Mouse (Mus musculus) intestine, embryonic 16.5 days (tissue): ENCODE data around the gene Folr2. TPM values are rescaled to one million over a fixed set of nuclear protein-coding genes. Genes with fewer than 3 reads are reported as not detected.

Source experiments
- ATAC-seq: fragments of 200-750 bp; cut with Nextera tagmentation; 2 replicates; pipeline ENCODE4 v1.8.0; 2017; ENCODE audit warnings: moderate TSS enrichment, moderate library complexity
- H3K27ac ChIP-seq: fragments of 300-500 bp; sonication (generic); 2 replicates; pipeline ENCODE4 v1.5.1; 2014; ENCODE audit warnings: mild to moderate bottlenecking, low read length
- H3K27me3 ChIP-seq: fragments of 300-500 bp; sonication (generic); replicated peaks from 2 replicates; pipeline ENCODE4 v1.6.1; 2014; ENCODE audit warnings: low read length, control low read depth, mixed read lengths; ENCODE audit not compliant: control insufficient read depth, insufficient read depth
- H3K36me3 ChIP-seq: fragments of 300-500 bp; sonication (generic); 2 replicates; pipeline ENCODE4 v1.6.1; 2014; ENCODE audit warnings: low read length, control low read depth; ENCODE audit not compliant: control insufficient read depth, insufficient read depth
- H3K4me1 ChIP-seq: fragments of 300-500 bp; sonication (generic); 2 replicates; pipeline ENCODE4 v1.6.1; 2014; ENCODE audit warnings: low read length, control low read depth, mixed read lengths; ENCODE audit not compliant: control insufficient read depth, insufficient read depth
- H3K4me2 ChIP-seq: fragments of 300-500 bp; sonication (generic); 2 replicates; pipeline ENCODE4 v1.6.1; 2014; ENCODE audit warnings: low read depth, low read length, control low read depth
- H3K4me3 ChIP-seq: fragments of 300-500 bp; sonication (generic); 2 replicates; pipeline ENCODE4 v1.5.1; 2014; ENCODE audit warnings: mild to moderate bottlenecking, low read length
- H3K9ac ChIP-seq: fragments of 300-500 bp; sonication (generic); 2 replicates; pipeline ENCODE4 v1.6.1; 2014; ENCODE audit warnings: low read depth, low read length
- H3K9me3 ChIP-seq: fragments of 300-500 bp; sonication (generic); 2 replicates; pipeline ENCODE4 v1.6.1; 2016; ENCODE audit warnings: low read length, control low read depth; ENCODE audit not compliant: control insufficient read depth
- WGBS: fragments of 180-500 bp; shearing (Covaris S2); extraction: QIAGEN DNeasy Blood & Tissue Kit; methylation state at CpG from one replicate; pipeline ENCODE4 v1.1.7; 2014; 5-methylcytosine and 5-hydroxymethylcytosine counted together
- polyA plus RNA-seq: library from polyadenylated mRNA; unstranded; fragments of >200 nt; fragmentation: Nextera tagmentation; extraction: Ambion mirVana; gene quantifications from 2 replicates; pipeline ENCODE4 v1.2.1, GENCODE M21; 2015

The Folr2 gene
- polyA plus RNA-seq, 1 experiment from 2014 or later, result 2.6 TPM

DNA sequence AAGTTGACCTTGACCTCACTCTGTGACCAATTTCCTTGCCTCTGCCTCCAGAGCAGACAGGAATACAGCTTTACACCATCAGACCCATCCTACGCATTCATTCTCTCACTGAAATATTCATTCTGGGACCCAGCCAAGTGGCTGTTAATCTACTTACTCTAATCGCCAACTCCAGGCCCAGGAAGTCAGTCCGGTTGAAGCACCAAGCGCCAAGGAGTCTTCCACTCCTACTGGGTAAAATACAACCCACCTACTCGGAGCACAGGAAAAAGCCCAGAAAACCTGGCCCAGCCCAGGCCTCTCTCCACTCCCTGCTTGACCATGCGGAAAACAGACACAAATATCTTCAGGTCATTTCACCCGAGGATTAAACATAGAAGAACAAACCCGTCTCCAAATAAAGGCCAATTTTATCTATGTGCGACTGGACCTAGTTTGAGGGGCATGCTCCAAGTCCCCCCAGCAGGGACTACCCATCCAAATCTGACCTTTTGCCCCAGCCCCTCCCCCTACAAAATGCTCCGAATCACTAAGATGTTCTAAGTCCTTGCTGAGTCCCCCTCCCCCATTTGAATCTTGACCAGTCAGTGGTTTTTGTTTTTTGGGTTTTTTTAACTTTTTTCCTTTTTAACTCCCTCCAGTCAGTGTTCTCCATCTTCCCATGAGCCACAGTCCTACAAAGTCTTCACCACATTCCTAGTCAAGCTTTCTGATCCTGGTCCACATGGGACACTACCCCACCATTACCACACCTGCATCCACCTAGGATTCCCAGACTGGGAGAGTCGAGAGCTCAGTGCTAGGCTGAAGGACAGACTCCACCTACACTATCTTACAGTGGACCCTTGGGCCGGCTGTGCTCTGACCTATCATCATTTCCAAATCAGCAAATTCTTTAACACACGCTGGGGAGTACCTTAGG is 11.5 kb upstream of the Folr2 start:
- Histone ChIP-seq H3K9me3 (no peaks in the 10 kb centered on the region), H3K27me3 (no peaks in the 10 kb centered on the region), H3K36me3 (no peaks in the 10 kb centered on the region), H3K27ac (0 out of 2 replicates have a peak overlapping the region, but pooled peaks have one; percentile 31), H3K9ac (peak overlapping the region; percentile 53), H3K4me2 (peak overlapping the region; percentile 45), H3K4me3 (peak overlapping the region; percentile 41), H3K4me1 (peaks cover 2% of the 10 kb centered on the region; the same call in 1 of the 2 replicates)
- ATAC-seq, result no peak; the same call in 1 of the 2 replicates
- WGBS, result 65% methylated on average over 13 of the region's 13 CpGs

DNA sequence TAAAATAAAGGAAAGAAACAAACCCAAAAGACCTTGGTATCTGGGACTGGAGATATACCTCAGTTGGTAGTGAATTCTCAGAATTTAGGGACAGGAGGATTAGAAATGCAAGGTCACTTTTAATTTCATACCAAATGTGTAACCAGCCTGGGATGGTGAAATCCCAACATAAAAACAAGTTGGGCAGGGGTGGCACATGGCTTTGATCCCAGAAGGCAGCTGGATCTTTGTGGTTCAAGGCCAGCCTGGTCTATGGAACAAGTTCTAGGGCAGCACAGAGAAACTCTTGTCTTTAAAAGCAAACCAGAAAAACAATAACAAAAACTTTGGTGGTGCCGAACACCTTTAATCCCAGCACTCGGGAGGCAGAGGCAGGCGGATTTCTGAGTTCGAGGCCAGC is 10.5 kb upstream of the Folr2 start:
- 97% methylated on average over 4 of the region's 4 CpGs for WGBS
- no peak for ATAC-seq
- Histone ChIP-seq H3K27ac (no peak overlapping the region), H3K9ac (no peak overlapping the region), H3K4me3 (no peak overlapping the region), H3K27me3 (no peaks in the 10 kb centered on the region), H3K4me1 (peaks cover 2% of the 10 kb centered on the region; the same call in 1 of the 2 replicates), H3K9me3 (no peaks in the 10 kb centered on the region), H3K36me3 (no peaks in the 10 kb centered on the region), H3K4me2 (no peak overlapping the region)

DNA sequence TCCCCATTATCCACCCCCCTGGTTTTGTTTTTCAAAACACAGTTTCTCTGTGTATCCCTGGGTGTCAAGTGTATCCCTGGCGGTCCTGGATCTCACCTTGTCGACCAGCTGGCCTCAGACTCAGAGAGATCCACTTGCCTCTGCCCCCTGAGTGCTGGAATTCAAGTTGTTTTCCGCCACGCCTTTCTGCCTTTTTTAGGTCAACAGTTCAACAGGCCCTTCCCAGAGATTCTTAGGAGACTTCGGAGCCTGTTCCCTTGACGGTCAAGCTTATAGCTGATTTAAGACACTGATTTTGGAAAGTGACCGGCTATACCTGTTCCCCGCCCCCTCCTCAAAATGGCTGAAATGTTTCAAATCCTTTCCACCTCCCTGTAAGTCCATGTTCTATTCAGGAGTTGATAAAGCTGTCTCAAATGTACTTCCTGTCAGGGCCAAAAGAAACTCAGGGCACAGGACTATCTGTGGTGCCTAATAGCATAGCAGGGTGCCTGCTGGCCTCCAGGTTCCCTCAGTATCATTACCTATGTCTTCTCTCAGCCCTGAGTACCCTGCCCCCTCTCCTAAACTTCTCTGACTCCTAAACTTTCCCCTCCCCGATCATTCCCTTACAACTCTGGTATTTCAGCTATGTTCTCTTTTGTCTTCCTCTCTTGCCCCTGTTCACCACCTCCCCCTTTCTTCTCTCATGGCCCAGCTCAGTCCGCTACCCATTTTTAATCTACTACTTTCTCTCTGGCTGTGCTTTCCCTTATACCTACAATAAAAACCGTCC is 9.7 kb upstream of the Folr2 start:
- WGBS, result 84% methylated on average over 11 of the region's 11 CpGs
- peaks cover 2% of the 10 kb centered on the region; the same call in 1 of the 2 replicates for H3K4me1 ChIP-seq
- H3K36me3 ChIP-seq, result no peaks in the 10 kb centered on the region
- no peaks in the 10 kb centered on the region for H3K9me3 ChIP-seq
- no peak overlapping the region for H3K9ac ChIP-seq
- no peak overlapping the region for H3K4me2 ChIP-seq
- H3K27me3 ChIP-seq, result no peaks in the 10 kb centered on the region
- H3K4me3 ChIP-seq, result no peak overlapping the region
- H3K27ac ChIP-seq, result no peak overlapping the region
- no peak for ATAC-seq

DNA sequence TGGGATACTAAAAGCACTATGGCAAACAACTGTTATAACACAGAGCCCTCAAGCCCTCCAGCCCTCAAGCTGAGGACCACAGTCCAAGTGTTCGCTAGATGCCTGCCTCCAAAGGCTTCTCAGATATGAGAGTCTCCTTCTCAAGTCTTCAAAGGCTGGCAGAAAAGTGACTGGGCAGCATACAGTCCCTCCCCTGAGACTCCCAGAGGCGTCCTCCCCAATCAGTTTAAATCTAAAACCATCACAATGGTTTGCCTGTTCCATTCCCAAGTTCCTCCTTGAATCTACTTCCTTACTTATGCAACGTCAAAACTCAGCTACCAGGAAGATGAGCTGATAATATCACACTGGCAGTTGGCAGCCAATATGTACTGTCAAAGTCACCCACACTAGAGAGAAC is 6.4 kb upstream of the Folr2 start, which contains the start of gene Anapc15:
Anapc15 (plus strand) TSS at position 301 of the 400 bp plus-strand sequence.
- no peaks in the 10 kb centered on the region for H3K27me3 ChIP-seq
- WGBS, result 77% methylated on average over 3 of the region's 3 CpGs
- H3K36me3 ChIP-seq, result no peaks in the 10 kb centered on the region
- H3K27ac ChIP-seq, result no peak within 1 kb of the TSS
- no peak for ATAC-seq
- no peak within 1 kb of the TSS for H3K4me2 ChIP-seq
- H3K9me3 ChIP-seq, result no peaks in the 10 kb centered on the region
- no peak within 1 kb of the TSS for H3K4me3 ChIP-seq
- no peak within 1 kb of the TSS for H3K9ac ChIP-seq
- H3K4me1 ChIP-seq, result peaks cover 2% of the 10 kb centered on the region; the same call in 1 of the 2 replicates

DNA sequence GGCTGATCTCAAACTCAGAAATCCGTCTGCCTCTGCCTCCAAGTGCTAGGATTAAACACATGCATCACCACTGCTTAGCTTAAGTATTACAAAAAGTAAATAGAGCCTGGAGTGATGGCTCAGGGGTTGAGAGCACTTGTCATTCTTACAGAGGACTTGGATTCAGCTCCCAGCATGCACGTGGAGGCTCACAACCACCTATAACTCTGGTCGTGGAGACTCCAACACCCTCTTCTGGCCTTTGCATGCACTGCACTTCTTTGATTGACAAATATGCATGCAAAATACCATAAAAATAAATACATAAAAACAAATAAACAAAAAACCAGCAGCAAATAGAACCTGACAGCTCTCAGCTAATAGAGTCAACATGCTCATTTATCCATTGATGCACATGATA is 5.3 kb upstream of the Folr2 start:
- H3K4me3 ChIP-seq, result no peak overlapping the region
- no peak for ATAC-seq
- 76% methylated on average over 3 of the region's 3 CpGs for WGBS

DNA sequence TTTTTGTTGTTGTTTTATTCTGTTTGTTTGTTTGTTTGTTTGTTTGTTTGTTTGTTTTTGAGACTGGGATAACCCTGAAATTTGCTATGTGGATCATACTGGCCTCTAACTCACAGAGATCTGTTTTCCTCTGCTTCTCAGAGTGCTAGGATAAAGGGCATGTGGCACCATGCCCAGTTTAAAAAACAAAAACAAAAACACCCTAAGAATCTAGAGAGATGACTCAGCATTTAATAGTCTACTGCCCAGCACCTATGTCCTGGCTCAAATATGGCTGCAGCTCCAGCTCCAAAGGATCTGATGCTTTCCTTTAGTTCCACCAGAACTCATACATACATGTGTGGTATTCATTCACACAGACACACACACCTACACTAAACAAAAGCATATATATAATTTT is 4.0 kb upstream of the Folr2 start:
- Histone ChIP-seq H3K27ac (no peak overlapping the region), H3K9me3 (no peaks in the 10 kb centered on the region), H3K27me3 (no peaks in the 10 kb centered on the region), H3K4me3 (no peak overlapping the region), H3K4me2 (no peak overlapping the region), H3K36me3 (no peaks in the 10 kb centered on the region), H3K9ac (no peak overlapping the region), H3K4me1 (no peaks in the 10 kb centered on the region)
- no peak for ATAC-seq

More for the DNA sequence above, 5.3 kb upstream of the Folr2 start:
- Histone ChIP-seq H3K4me2 (no peak overlapping the region), H3K36me3 (no peaks in the 10 kb centered on the region), H3K27ac (no peak overlapping the region), H3K9ac (no peak overlapping the region), H3K27me3 (no peaks in the 10 kb centered on the region), H3K9me3 (no peaks in the 10 kb centered on the region), H3K4me1 (no peaks in the 10 kb centered on the region)

DNA sequence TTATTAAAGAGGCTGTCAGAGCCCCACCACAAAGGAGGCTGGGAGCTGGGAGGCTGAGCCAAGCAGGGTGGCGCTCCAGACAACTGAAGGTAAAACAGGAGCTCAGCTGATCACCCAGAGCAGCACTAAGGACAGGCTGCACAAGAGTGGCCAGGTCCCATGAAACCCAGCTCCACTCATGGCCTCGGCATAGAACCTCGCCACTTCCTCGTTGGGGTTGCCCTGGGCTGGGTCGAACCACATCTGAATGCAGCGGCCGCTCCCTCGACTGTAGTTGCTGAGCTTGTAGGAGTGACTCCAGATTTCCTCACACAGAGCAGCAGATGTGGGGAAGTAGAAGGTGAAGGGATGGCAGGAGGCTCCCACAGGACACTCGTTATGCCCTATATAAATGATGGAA is 1.4 kb upstream of the Folr2 start:
- Histone ChIP-seq H3K27me3 (no peaks in the 10 kb centered on the region), H3K27ac (no peak overlapping the region), H3K9me3 (no peaks in the 10 kb centered on the region), H3K4me3 (no peak overlapping the region), H3K4me2 (no peak overlapping the region), H3K36me3 (no peaks in the 10 kb centered on the region), H3K9ac (no peak overlapping the region), H3K4me1 (no peaks in the 10 kb centered on the region)
- 76% methylated on average over 9 of the region's 9 CpGs for WGBS
- no peak for ATAC-seq

DNA sequence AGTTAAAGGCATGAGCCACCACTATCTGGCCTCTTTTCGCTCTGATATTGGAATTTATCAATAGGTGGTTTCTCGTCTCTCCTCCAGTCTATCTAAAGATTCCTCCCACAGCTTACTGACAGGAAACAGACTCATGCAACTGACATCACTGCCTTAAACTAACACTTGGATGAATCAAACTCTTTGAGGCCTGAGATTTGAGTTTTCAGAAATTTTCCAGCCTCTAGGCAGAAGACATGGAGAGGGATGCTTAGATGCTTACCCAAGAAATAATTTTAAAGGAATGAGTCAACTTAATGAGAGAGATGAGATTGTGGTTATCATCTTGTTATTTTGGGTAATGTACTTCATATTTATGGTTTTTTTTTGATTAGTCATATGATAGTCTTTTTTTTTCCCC is 3.2 kb downstream of the Folr2 start:
- no peaks in the 10 kb centered on the region for H3K4me1 ChIP-seq
- H3K9ac ChIP-seq, result no peak overlapping the region
- no peaks in the 10 kb centered on the region for H3K27me3 ChIP-seq
- no peak overlapping the region for H3K4me3 ChIP-seq
- ATAC-seq, result no peak
- no peaks in the 10 kb centered on the region for H3K9me3 ChIP-seq
- H3K4me2 ChIP-seq, result no peak overlapping the region
- no peaks in the 10 kb centered on the region for H3K36me3 ChIP-seq
- no peak overlapping the region for H3K27ac ChIP-seq
- 67% methylated on average over 2 of the region's 2 CpGs for WGBS

DNA sequence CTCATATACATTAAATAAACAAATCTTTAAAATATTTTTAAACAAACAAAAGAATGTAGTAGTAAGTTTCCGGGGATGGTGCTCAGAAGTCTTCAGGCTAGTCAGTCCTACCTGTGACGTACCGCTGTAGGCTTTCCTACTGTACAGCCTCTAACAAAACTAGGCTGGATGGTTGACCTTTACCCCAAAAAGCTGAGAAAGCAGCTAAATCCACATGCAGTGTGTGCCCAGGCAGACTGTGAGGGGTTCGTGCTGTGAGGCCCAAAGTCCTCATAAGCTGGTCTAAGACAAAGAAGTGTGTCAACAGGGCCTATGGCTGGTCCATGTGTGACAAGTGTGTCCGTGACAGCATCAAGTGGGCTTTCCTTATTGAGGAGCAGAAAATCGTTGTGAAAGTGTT is 4.1 kb downstream of the Folr2 start:
- Histone ChIP-seq H3K4me1 (no peaks in the 10 kb centered on the region), H3K36me3 (no peaks in the 10 kb centered on the region), H3K27me3 (no peaks in the 10 kb centered on the region), H3K27ac (no peak overlapping the region), H3K9ac (no peak overlapping the region), H3K9me3 (no peaks in the 10 kb centered on the region), H3K4me3 (no peak overlapping the region), H3K4me2 (no peak overlapping the region)
- no peak for ATAC-seq
- 86% methylated on average over 6 of the region's 6 CpGs for WGBS
